Mouse (Mus musculus): ENCODE data around the gene Fbxl19. TPM values are rescaled to one million over a fixed set of nuclear protein-coding genes. Genes with fewer than 3 reads are reported as not detected.

The Fbxl19 gene
- total RNA-seq (2023) = 6.9 TPM

GRCm38 (mm10) chr7:127744366-127745045 lies at the start of gene Fbxl19:
Gene Fbxl19 (plus strand): TSS chr7:127744543.

GRCm38 (mm10) chr7:127708207-127709078 lies 35.9 kb upstream of the Fbxl19 start, which contains the start of gene Bcl7c:
Gene Bcl7c (minus strand): TSS chr7:127708933.

GRCm38 (mm10) chr7:127712461-127713385 lies 31.6 kb upstream of the Fbxl19 start, which contains the start of gene Ctf1:
Gene Ctf1 (plus strand): TSS chr7:127712736.

GRCm38 (mm10) chr7:127732066-127732465 lies 12.3 kb upstream of the Fbxl19 start, which contains the start of gene Ctf2:
Gene Ctf2 (minus strand): TSS chr7:127732166.

GRCm38 (mm10) chr7:127769651-127770038 lies 25.3 kb downstream of the Fbxl19 start, which contains the start of gene Orai3:
Gene Orai3 (plus strand): TSS chr7:127769815.

GRCm38 (mm10) chr7:127776426-127776825 lies 32.1 kb downstream of the Fbxl19 start, which contains the start of gene Setd1a:
Gene Setd1a (plus strand): TSS chr7:127776670.

GRCm38 (mm10) chr7:127785308-127785707 lies 41.0 kb downstream of the Fbxl19 start, which contains the start of gene Gm49388:
Gene Gm49388 (plus strand): TSS chr7:127785608.

GRCm38 (mm10) chr7:127800435-127801009 lies 56.2 kb downstream of the Fbxl19 start, which contains the start of gene Hsd3b7:
Gene Hsd3b7 (plus strand): TSS chr7:127800604.

Other genes with a start within 250 kb of the Fbxl19 start
- 211 TPM for gene Srcap, start 232.6 kb upstream of the Fbxl19 start, total RNA-seq (2023)
- gene Gm42715, start 225.0 kb upstream of the Fbxl19 start, total RNA-seq (2023) = 44.5 TPM
- gene Tmem265, start 183.2 kb upstream of the Fbxl19 start, total RNA-seq (2023) = not detected
- 129 TPM for gene Phkg2, start 171.2 kb upstream of the Fbxl19 start, total RNA-seq (2023)
- not detected for gene Ccdc189, start 155.9 kb upstream of the Fbxl19 start, total RNA-seq (2023)
- gene Rnf40, start 155.8 kb upstream of the Fbxl19 start, total RNA-seq (2023) = 142 TPM
- 1.8 TPM for gene Zfp629, start 128.7 kb upstream of the Fbxl19 start, total RNA-seq (2023)
- 30.7 TPM for gene Bcl7c, start 35.6 kb upstream of the Fbxl19 start, total RNA-seq (2023)
- not detected for gene Ctf1, start 31.8 kb upstream of the Fbxl19 start, total RNA-seq (2023)
- not detected for gene Ctf2, start 12.4 kb upstream of the Fbxl19 start, total RNA-seq (2023)
- gene Orai3, start 25.3 kb downstream of the Fbxl19 start, total RNA-seq (2023) = 10.6 TPM
- gene Setd1a, start 32.1 kb downstream of the Fbxl19 start, total RNA-seq (2023) = 84.5 TPM
- not detected for gene Gm49388, start 41.1 kb downstream of the Fbxl19 start, total RNA-seq (2023)
- 5.6 TPM for gene Hsd3b7, start 56.1 kb downstream of the Fbxl19 start, total RNA-seq (2023)
- gene Stx4a, start 79.8 kb downstream of the Fbxl19 start, total RNA-seq (2023) = 114 TPM
- gene Stx1b, start 80.0 kb downstream of the Fbxl19 start, total RNA-seq (2023) = not detected
- gene Zfp646, start 131.7 kb downstream of the Fbxl19 start, total RNA-seq (2023) = 89.5 TPM
- gene Zfp668, start 132.3 kb downstream of the Fbxl19 start, total RNA-seq (2023) = 20.5 TPM
- 0.44 TPM for gene Prss53, start 146.4 kb downstream of the Fbxl19 start, total RNA-seq (2023)
- not detected for gene Gm21974, start 150.9 kb downstream of the Fbxl19 start, total RNA-seq (2023)
- 15.3 TPM for gene Vkorc1, start 151.1 kb downstream of the Fbxl19 start, total RNA-seq (2023)
- 36.7 TPM for gene Bckdk, start 159.5 kb downstream of the Fbxl19 start, total RNA-seq (2023)
- gene Kat8, start 168.0 kb downstream of the Fbxl19 start, total RNA-seq (2023) = 37.3 TPM
- gene Prss8, start 185.6 kb downstream of the Fbxl19 start, total RNA-seq (2023) = not detected
- 1.4 TPM for gene Prss36, start 202.2 kb downstream of the Fbxl19 start, total RNA-seq (2023)
- gene Fus, start 222.9 kb downstream of the Fbxl19 start, total RNA-seq (2023) = 865 TPM
- 60.1 TPM for gene Pycard, start 249.3 kb downstream of the Fbxl19 start, total RNA-seq (2023)